Mouse (Mus musculus): ENCODE measurements around the gene Tmem88.

DNA sequence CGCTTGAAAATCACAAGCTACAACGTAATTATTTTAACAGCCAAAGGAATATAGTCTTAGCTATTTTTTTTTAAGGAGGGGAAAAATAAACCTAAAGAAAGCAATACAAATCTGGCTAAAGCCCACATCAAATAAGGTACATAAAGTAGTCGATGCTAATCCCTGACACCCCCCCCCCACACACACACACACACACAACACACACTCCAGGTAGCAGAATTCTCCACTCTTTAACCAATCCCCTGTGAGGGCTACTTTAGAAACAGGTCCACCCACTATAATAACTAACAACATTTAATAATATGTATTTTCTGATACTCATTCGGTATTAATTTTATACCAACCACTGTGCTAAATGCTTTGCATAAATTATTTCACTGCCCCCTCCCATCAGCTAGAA, 18.5 kb upstream of the Tmem88 start:
- TF ChIP-seq ZKSCAN1 (IDR thresholded peaks at IDR 0.05; ENCODE audit: borderline replicate concordance, low read depth, low read length), result no peak
- TF ChIP-seq CHD2 (IDR thresholded peaks at IDR 0.05; ENCODE audit: low read length), result no peak
- no peak for TF ChIP-seq CTCF (conservative IDR thresholded peaks at IDR 0.05 in 1 of 2, IDR thresholded peaks at IDR 0.05 in 1 of 2; ENCODE audit: low read depth in 2 of 2, low read length in 2 of 2)
- no peak for TF ChIP-seq MYC (IDR thresholded peaks at IDR 0.05; ENCODE audit: low read depth, low read length)
- TF ChIP-seq POLR2A (IDR thresholded peaks at IDR 0.05; ENCODE audit: low read depth, low read length), result no peak
- no peak for TF ChIP-seq USF1 (IDR thresholded peaks at IDR 0.05; ENCODE audit: low read depth, low read length)
- TF ChIP-seq NELFE (IDR thresholded peaks at IDR 0.05; ENCODE audit: low read depth, low read length), result no peak
- no peak for TF ChIP-seq ZNF384 (IDR thresholded peaks at IDR 0.05; ENCODE audit: low read depth, low read length)

Data from CH12.LX (cell line).